Mouse (Mus musculus): ENCODE measurements at regions not wholly inside any gene's neighbourhood (a gene's known extent, or its start where the extent isn't known, plus 50 kb on each side); places are given as distances from the start of the nearest gene placed in this dataset.

GRCm38 (mm10) chr10:96520995-96521760, 95.6 kb upstream of the Btg1 start:
- H3K4me3 ChIP-seq (ENCODE audit: low read depth, low read length), result no peak overlapping the region
- H3K9ac ChIP-seq (replicated peaks; ENCODE audit: low read length, poor library complexity, severe bottlenecking), result no peak overlapping the region
- DNase-seq (ENCODE audit: low spot score) (no peak), ATAC-seq (ENCODE audit: low FRiP score) (no peak)
- no peaks in the 10 kb centered on the region for H3K9me3 ChIP-seq (ENCODE audit: low read length)
- no peaks in the 10 kb centered on the region for H3K4me1 ChIP-seq (ENCODE audit: insufficient read depth, low read length)
- no peaks in the 10 kb centered on the region for H3K36me3 ChIP-seq (ENCODE audit: insufficient read depth, low read length)
- no peak overlapping the region for H3K4me2 ChIP-seq (ENCODE audit: low read depth, low read length, poor library complexity, severe bottlenecking)
- 73% methylated on average over 8 of the region's 8 CpGs for WGBS
- no peak overlapping the region for H3K27ac ChIP-seq (ENCODE audit: low read depth, low read length)
- H3K27me3 ChIP-seq (ENCODE audit: insufficient read depth, low read length), result no peaks in the 10 kb centered on the region
- TF ChIP-seq CTCF (IDR thresholded peaks at IDR 0.05), result no peak

- WGBS, result 12% methylated on average over 20 of the region's 20 CpGs
- DNase-seq (ENCODE audit: low spot score), result peak; percentile 45
These were observed 92.6 kb upstream of the Btg1 start for GRCm38 (mm10) chr10:96523967-96524801.

GRCm38 (mm10) chr10:96527864-96528263, 88.9 kb upstream of the Btg1 start:
- H3K27ac ChIP-seq (ENCODE audit: low read depth, low read length), result no peak overlapping the region
- no peak overlapping the region for H3K4me3 ChIP-seq (ENCODE audit: low read depth, low read length)
- no peaks in the 10 kb centered on the region for H3K4me1 ChIP-seq (ENCODE audit: insufficient read depth, low read length)
- no peak overlapping the region for H3K9ac ChIP-seq (replicated peaks; ENCODE audit: low read length, poor library complexity, severe bottlenecking)
- no peak for TF ChIP-seq CTCF (IDR thresholded peaks at IDR 0.05)
- ATAC-seq (ENCODE audit: low FRiP score), result no peak
- no peak overlapping the region for H3K4me2 ChIP-seq (ENCODE audit: low read depth, low read length, poor library complexity, severe bottlenecking)
- no peaks in the 10 kb centered on the region for H3K36me3 ChIP-seq (ENCODE audit: insufficient read depth, low read length)
- no peak for DNase-seq (ENCODE audit: low spot score)
- H3K9me3 ChIP-seq (ENCODE audit: low read length), result no peaks in the 10 kb centered on the region
- WGBS, result 90% methylated on average over 3 of the region's 3 CpGs
- H3K27me3 ChIP-seq (ENCODE audit: insufficient read depth, low read length), result no peaks in the 10 kb centered on the region

More at GRCm38 (mm10) chr10:96523967-96524801, 92.6 kb upstream of the Btg1 start:
- Histone ChIP-seq H3K36me3 (ENCODE audit: insufficient read depth, low read length) (no peaks in the 10 kb centered on the region), H3K9me3 (ENCODE audit: low read length) (no peaks in the 10 kb centered on the region), H3K27me3 (ENCODE audit: insufficient read depth, low read length) (no peaks in the 10 kb centered on the region), H3K4me1 (ENCODE audit: insufficient read depth, low read length) (no peaks in the 10 kb centered on the region), H3K27ac (ENCODE audit: low read depth, low read length) (peak overlapping the region; percentile 27; the same call in 1 of the 2 replicates), H3K4me3 (ENCODE audit: low read depth, low read length) (peak overlapping the region; percentile 0; the same call in 1 of the 2 replicates), H3K4me2 (ENCODE audit: low read depth, low read length, poor library complexity, severe bottlenecking) (peak overlapping the region; percentile 39), H3K9ac (replicated peaks; ENCODE audit: low read length, poor library complexity, severe bottlenecking) (peak overlapping the region; percentile 3; the same call in 1 of the 2 replicates)
- no peak for TF ChIP-seq CTCF (IDR thresholded peaks at IDR 0.05)
- ATAC-seq (ENCODE audit: low FRiP score), result peak; percentile 47; the same call in 1 of the 2 replicates

- Histone ChIP-seq H3K4me2 (ENCODE audit: low read depth, low read length, poor library complexity, severe bottlenecking) (no peak overlapping the region), H3K27ac (ENCODE audit: low read depth, low read length) (no peak overlapping the region), H3K9ac (replicated peaks; ENCODE audit: low read length, poor library complexity, severe bottlenecking) (no peak overlapping the region), H3K4me1 (ENCODE audit: insufficient read depth, low read length) (no peaks in the 10 kb centered on the region), H3K9me3 (ENCODE audit: low read length) (no peaks in the 10 kb centered on the region), H3K36me3 (ENCODE audit: insufficient read depth, low read length) (no peaks in the 10 kb centered on the region), H3K27me3 (ENCODE audit: insufficient read depth, low read length) (no peaks in the 10 kb centered on the region), H3K4me3 (ENCODE audit: low read depth, low read length) (no peak overlapping the region)
- 95% methylated on average over 7 of the region's 7 CpGs for WGBS
- TF ChIP-seq CTCF (IDR thresholded peaks at IDR 0.05), result no peak
- no peak for ATAC-seq (ENCODE audit: low FRiP score)
- no peak for DNase-seq (ENCODE audit: low spot score)
These were observed 82.2 kb upstream of the Btg1 start for GRCm38 (mm10) chr10:96534547-96535124.

- H3K9ac ChIP-seq (replicated peaks; ENCODE audit: low read length, poor library complexity, severe bottlenecking), result no peak overlapping the region
- ATAC-seq (ENCODE audit: low FRiP score) (no peak), DNase-seq (ENCODE audit: low spot score) (no peak)
- H3K27ac ChIP-seq (ENCODE audit: low read depth, low read length), result no peak overlapping the region
- TF ChIP-seq CTCF (IDR thresholded peaks at IDR 0.05), result no peak
- WGBS, result 64% methylated on average over 9 of the region's 9 CpGs
- no peaks in the 10 kb centered on the region for H3K27me3 ChIP-seq (ENCODE audit: insufficient read depth, low read length)
- H3K36me3 ChIP-seq (ENCODE audit: insufficient read depth, low read length), result no peaks in the 10 kb centered on the region
- no peaks in the 10 kb centered on the region for H3K9me3 ChIP-seq (ENCODE audit: low read length)
- H3K4me2 ChIP-seq (ENCODE audit: low read depth, low read length, poor library complexity, severe bottlenecking), result no peak overlapping the region
- no peaks in the 10 kb centered on the region for H3K4me1 ChIP-seq (ENCODE audit: insufficient read depth, low read length)
- no peak overlapping the region for H3K4me3 ChIP-seq (ENCODE audit: low read depth, low read length)
These were observed 81.3 kb upstream of the Btg1 start for GRCm38 (mm10) chr10:96535461-96535860.
